Mouse (Mus musculus): ENCODE data around the gene Rln1. TPM values are rescaled to one million over a fixed set of nuclear protein-coding genes. Genes with fewer than 3 reads are reported as not detected.

Rln1 gene
- polyA plus RNA-seq, 1 experiment from 2014 or later = not detected

- 95% methylated on average over 6 of the region's 6 CpGs for WGBS (ENCODE audit: missing documents)
- no peak overlapping the region for H3K27ac ChIP-seq
- H3K79me2 ChIP-seq (ENCODE audit: inconsistent target) = no peaks in the 10 kb centered on the region
- H3K4me3 ChIP-seq (ENCODE audit: inconsistent target) = no peak overlapping the region
- H3K36me3 ChIP-seq (ENCODE audit: inconsistent target) = no peaks in the 10 kb centered on the region
Observed at GRCm38 (mm10) chr19:29342281-29342680, 7.8 kb upstream of the Rln1 start.

GRCm38 (mm10) chr19:29341029-29341428 lies 6.6 kb upstream of the Rln1 start:
- 47% methylated on average over 4 of the region's 4 CpGs for WGBS (ENCODE audit: missing documents)
- Histone ChIP-seq H3K79me2 (ENCODE audit: inconsistent target) (no peaks in the 10 kb centered on the region), H3K4me3 (ENCODE audit: inconsistent target) (no peak overlapping the region), H3K27ac (no peak overlapping the region), H3K36me3 (ENCODE audit: inconsistent target) (no peaks in the 10 kb centered on the region)

GRCm38 (mm10) chr19:29336624-29337023 lies 2.2 kb upstream of the Rln1 start:
- Histone ChIP-seq H3K27ac (no peak overlapping the region), H3K4me3 (ENCODE audit: inconsistent target) (no peak overlapping the region), H3K36me3 (ENCODE audit: inconsistent target) (no peaks in the 10 kb centered on the region), H3K79me2 (ENCODE audit: inconsistent target) (no peaks in the 10 kb centered on the region)
- 100% methylated on average over 2 of the region's 2 CpGs for WGBS (ENCODE audit: missing documents)

DNA sequence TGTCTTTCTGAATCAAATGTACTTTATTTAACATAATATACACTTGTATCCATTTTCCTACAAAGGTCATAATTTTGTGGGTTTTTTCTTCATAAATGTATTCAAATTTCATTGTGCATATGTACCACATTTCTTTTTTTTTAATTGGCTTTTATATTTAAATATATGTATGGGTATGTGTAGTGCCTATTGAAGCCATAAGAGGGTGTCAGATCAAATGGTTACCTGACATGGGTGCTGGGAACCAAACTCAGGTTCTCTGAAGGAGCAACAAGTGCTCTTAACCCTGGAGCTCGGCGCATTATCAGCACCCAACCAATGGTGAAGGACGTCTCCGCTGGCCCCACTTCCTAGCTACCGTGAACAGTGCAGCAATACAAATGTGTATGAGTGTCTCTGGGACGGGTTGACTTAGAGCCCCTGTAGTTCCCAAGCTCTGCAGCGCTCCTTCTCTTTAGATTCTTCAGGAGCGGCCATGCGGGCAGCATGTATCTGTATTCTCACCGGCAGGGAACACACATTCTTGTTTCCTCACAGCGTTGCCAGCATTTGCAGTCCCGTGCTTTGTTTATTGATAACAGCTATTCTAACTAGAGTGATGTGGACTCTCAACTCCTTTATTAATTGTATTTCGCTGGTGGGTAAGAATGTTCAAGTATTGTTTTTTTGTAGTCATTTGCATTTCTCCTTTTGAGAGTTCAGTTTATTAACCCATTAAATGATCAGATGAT lies 7.5 kb downstream of the Rln1 start:
- H3K27ac ChIP-seq = no peak overlapping the region
- no peaks in the 10 kb centered on the region for H3K79me2 ChIP-seq (ENCODE audit: inconsistent target)
- 91% methylated on average over 13 of the region's 13 CpGs for WGBS (ENCODE audit: missing documents)
- no peaks in the 10 kb centered on the region for H3K36me3 ChIP-seq (ENCODE audit: inconsistent target)
- H3K4me3 ChIP-seq (ENCODE audit: inconsistent target) = no peak overlapping the region

DNA sequence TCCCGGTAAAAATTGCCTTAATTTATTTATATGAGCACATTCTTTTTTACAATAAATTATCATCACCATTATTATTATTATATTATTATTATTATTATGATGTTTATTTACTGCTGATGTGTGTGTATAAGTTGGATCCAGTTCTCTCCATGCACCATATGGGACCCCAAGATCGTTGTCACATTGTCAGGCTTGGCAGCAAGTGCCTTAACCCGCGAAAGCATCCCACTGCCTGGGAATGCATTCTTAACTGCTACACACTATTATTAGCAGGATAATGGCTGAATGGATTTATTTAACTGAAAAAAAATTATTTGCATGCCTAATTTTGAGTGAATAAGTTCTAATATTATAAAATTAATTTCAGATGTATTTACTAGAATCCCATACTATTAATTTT lies 8.1 kb downstream of the Rln1 start:
- Histone ChIP-seq H3K36me3 (ENCODE audit: inconsistent target) (no peaks in the 10 kb centered on the region), H3K4me3 (ENCODE audit: inconsistent target) (no peak overlapping the region), H3K27ac (no peak overlapping the region), H3K79me2 (ENCODE audit: inconsistent target) (no peaks in the 10 kb centered on the region)
- 93% methylated on average over 3 of the region's 4 CpGs for WGBS (ENCODE audit: missing documents)

DNA sequence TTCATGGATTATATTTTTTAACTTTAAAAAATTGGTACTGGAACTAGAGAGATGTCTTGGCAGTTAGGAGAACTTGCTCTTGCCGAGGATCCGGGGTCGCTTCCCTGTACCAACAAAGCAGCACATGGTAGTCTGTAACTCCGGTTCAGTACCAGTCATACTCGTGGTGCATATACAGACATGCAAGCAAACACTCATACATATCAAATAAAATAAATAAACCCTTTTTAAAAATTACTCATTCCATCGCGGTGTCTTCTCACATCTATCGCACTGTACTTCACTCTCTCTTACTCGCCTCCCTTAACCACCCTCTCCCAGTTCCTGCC lies 8.7 kb downstream of the Rln1 start:
- no peaks in the 10 kb centered on the region for H3K36me3 ChIP-seq (ENCODE audit: inconsistent target)
- H3K4me3 ChIP-seq (ENCODE audit: inconsistent target) = no peak overlapping the region
- H3K79me2 ChIP-seq (ENCODE audit: inconsistent target) = no peaks in the 10 kb centered on the region
- H3K27ac ChIP-seq = no peak overlapping the region
- WGBS (ENCODE audit: missing documents) = 78% methylated on average over 9 of the region's 9 CpGs

- 11% methylated on average over 17 of the region's 31 CpGs for WGBS (ENCODE audit: missing documents)
Observed at GRCm38 (mm10) chr19:29325053-29325851, 9.2 kb downstream of the Rln1 start, which contains the start of gene Insl6. Gene Insl6, minus strand, starts transcription at chr19:29325356.

DNA sequence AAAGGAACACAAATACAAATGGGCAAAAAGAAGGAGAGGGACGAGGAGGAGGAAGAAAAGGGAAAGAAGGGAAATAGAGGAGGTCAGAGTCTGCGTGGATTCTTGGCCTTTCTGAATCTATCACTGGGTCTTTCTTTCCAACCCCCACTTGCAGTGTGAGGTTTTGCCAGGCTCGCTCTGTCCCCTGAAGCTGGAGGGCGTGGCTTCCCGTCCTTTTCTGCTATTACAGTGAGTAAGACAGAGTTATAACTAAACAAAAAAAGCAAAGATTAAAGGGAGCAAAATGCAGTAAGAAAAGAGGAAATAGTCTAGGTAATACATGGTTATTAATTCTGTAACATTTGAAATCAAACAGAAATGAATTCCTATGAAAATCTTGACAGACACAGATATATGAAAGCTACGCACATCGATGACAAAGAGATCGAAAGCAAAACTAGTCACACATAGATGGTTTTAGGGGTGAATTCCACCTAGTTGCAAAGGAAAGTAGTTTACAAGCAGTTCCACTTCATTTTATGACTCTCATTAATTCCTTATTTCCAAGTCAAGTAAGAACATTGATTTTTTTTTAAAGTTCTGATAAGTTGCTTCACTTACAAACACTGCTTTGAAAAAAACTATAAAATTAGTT lies 10.9 kb downstream of the Rln1 start:
- peak overlapping the region; percentile 42 for H3K4me3 ChIP-seq (ENCODE audit: inconsistent target)
- WGBS (ENCODE audit: missing documents) = 17% methylated on average over 8 of the region's 8 CpGs
- H3K36me3 ChIP-seq (ENCODE audit: inconsistent target) = no peaks in the 10 kb centered on the region
- no peaks in the 10 kb centered on the region for H3K79me2 ChIP-seq (ENCODE audit: inconsistent target)
- no peak overlapping the region for H3K27ac ChIP-seq

More at GRCm38 (mm10) chr19:29325053-29325851, 9.2 kb downstream of the Rln1 start, which contains the start of gene Insl6:
- peak within 1 kb of the TSS; percentile 42 for H3K4me3 ChIP-seq (ENCODE audit: inconsistent target)
- no peak within 1 kb of the TSS for H3K27ac ChIP-seq
- no peaks in the 10 kb centered on the region for H3K79me2 ChIP-seq (ENCODE audit: inconsistent target)
- no peaks in the 10 kb centered on the region for H3K36me3 ChIP-seq (ENCODE audit: inconsistent target)

DNA sequence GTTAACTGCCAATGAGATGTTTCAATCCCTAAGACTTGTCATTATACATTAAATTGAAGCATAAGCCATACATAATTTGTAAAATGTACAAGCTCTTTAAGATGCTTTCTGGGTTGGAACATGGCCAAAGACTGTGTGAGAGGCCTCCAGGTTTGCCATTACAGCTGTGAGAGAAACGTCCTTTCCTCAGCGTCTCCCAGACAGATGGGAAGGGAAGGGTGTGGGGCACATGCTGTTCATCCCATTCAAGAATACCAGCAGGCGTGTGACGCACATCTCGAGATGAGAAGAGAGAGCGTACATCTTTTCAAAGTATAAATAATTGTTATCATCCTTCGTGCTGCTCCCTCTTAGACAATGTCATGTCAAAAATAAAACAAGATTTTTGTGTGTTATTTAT lies 21.8 kb downstream of the Rln1 start:
- Histone ChIP-seq H3K79me2 (ENCODE audit: inconsistent target) (no peaks in the 10 kb centered on the region), H3K4me3 (ENCODE audit: inconsistent target) (no peak overlapping the region), H3K27ac (no peak overlapping the region), H3K36me3 (ENCODE audit: inconsistent target) (peaks cover 38% of the 10 kb centered on the region)
- WGBS (ENCODE audit: missing documents) = 94% methylated on average over 7 of the region's 7 CpGs

- Histone ChIP-seq H3K36me3 (ENCODE audit: inconsistent target) (peaks cover 38% of the 10 kb centered on the region), H3K27ac (no peak overlapping the region), H3K4me3 (ENCODE audit: inconsistent target) (no peak overlapping the region), H3K79me2 (ENCODE audit: inconsistent target) (no peaks in the 10 kb centered on the region)
- 99% methylated on average over 8 of the region's 8 CpGs for WGBS (ENCODE audit: missing documents)
Observed at GRCm38 (mm10) chr19:29311791-29312190, 22.7 kb downstream of the Rln1 start.

DNA sequence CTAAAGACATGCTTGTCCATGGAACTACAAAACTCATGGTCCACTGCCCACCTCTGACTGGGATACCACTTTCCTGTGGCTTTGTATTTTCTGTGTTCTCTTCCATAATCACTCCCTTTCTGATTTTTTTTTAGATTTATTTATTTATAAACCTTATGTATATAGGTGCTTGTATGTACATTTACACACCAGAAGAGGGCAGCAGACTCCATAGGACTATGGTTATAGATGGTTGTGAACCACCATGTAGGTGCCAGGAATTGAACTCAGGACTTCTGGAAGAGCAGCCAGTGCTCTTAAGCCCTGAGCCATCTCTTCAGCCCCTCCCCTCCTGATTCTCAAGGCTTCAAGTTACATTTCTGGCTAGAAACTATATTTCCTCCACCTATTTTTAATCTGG lies 25.6 kb downstream of the Rln1 start:
- no peak overlapping the region for H3K27ac ChIP-seq
- H3K4me3 ChIP-seq (ENCODE audit: inconsistent target) = no peak overlapping the region
- H3K36me3 ChIP-seq (ENCODE audit: inconsistent target) = peaks cover 50% of the 10 kb centered on the region

GRCm38 (mm10) chr19:29302119-29302518 lies 32.4 kb downstream of the Rln1 start:
- no peak overlapping the region for H3K27ac ChIP-seq
- WGBS (ENCODE audit: missing documents) = 100% methylated on average over 2 of the region's 2 CpGs
- H3K4me3 ChIP-seq (ENCODE audit: inconsistent target) = no peak overlapping the region
- peaks cover 64% of the 10 kb centered on the region for H3K36me3 ChIP-seq (ENCODE audit: inconsistent target)
- no peaks in the 10 kb centered on the region for H3K79me2 ChIP-seq (ENCODE audit: inconsistent target)

More for the DNA sequence above, 25.6 kb downstream of the Rln1 start:
- no peaks in the 10 kb centered on the region for H3K79me2 ChIP-seq (ENCODE audit: inconsistent target)

GRCm38 (mm10) chr19:29300919-29301318 lies 33.6 kb downstream of the Rln1 start:
- WGBS (ENCODE audit: missing documents) = 96% methylated on average over 11 of the region's 13 CpGs
- Histone ChIP-seq H3K4me3 (ENCODE audit: inconsistent target) (no peak overlapping the region), H3K36me3 (ENCODE audit: inconsistent target) (peaks cover 73% of the 10 kb centered on the region), H3K27ac (no peak overlapping the region), H3K79me2 (ENCODE audit: inconsistent target) (no peaks in the 10 kb centered on the region)

DNA sequence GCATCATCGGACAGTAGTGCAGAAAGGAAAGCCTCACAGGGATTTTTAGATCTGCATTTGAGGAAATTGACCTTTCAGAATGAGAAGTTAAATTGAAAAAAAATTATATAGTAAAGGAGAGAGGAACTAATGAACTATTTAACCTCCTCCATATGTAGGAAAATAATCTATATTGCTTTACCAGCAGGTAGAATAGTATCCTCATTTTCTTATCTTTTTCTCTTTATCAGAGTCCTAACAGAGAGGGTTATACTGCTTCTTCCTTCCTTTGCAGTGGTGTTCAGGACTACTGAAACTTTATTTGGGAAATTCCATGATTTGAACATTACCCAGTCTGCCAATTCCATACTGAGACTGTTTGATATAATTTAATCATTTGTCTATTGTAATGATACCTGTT lies 37.1 kb downstream of the Rln1 start:
- Histone ChIP-seq H3K79me2 (ENCODE audit: inconsistent target) (no peaks in the 10 kb centered on the region), H3K4me3 (ENCODE audit: inconsistent target) (no peak overlapping the region), H3K27ac (no peak overlapping the region), H3K36me3 (ENCODE audit: inconsistent target) (peaks cover 83% of the 10 kb centered on the region)
- 92% methylated on average over 1 of the region's 1 CpGs for WGBS (ENCODE audit: missing documents)

DNA sequence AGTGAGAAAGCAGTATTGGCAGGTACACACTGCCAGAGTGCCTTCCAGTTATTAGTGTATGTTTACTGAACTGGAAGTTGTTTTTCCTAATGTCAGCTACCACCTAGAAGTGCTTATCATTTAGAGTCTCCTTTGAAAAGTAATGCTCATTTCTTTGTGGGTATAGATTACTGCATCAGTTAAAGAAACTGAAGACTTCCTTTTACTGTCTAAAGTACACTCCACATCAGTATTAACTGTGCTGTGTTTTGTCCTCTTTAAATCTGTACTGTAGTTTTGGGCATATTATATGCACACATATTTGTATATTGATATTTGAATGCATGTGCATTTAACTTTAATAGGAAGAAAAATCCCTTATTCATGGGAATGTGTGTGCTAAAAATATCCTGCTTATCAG lies 38.3 kb downstream of the Rln1 start:
- no peak overlapping the region for H3K4me3 ChIP-seq (ENCODE audit: inconsistent target)
- peaks cover 84% of the 10 kb centered on the region for H3K36me3 ChIP-seq (ENCODE audit: inconsistent target)
- no peak overlapping the region for H3K27ac ChIP-seq
- H3K79me2 ChIP-seq (ENCODE audit: inconsistent target) = no peaks in the 10 kb centered on the region
